Mouse (Mus musculus) midbrain, postnatal 0 days (tissue): Measurements from ENCODE around the gene Gtf2f2. TPM values are rescaled to one million over a fixed set of nuclear protein-coding genes. Genes with fewer than 3 reads are reported as not detected.

Experiments
- ATAC-seq: fragments of 200-750 bp; cut with Nextera tagmentation; 2 replicates; pipeline ENCODE4 v1.8.0; 2017; ENCODE audit warnings: moderate number of reproducible peaks, mild to moderate bottlenecking, moderate TSS enrichment, moderate library complexity; ENCODE audit not compliant: low FRiP score
- DNase-seq: peaks from one replicate; pipeline ENCODE4 v3.0.0-alpha.2; 2015; ENCODE audit warnings: low spot score
- H3K27ac ChIP-seq: fragments of 300-500 bp; sonication (generic); 2 replicates; pipeline ENCODE4 v1.5.1; 2014; ENCODE audit warnings: low read depth, mild to moderate bottlenecking, low read length, mixed read lengths
- H3K27me3 ChIP-seq: fragments of 300-500 bp; sonication (generic); 2 replicates; pipeline ENCODE4 v1.6.1; 2014; ENCODE audit warnings: low read length, control low read depth, mixed read lengths; ENCODE audit not compliant: insufficient read depth
- H3K36me3 ChIP-seq: fragments of 300-500 bp; sonication (generic); 2 replicates; pipeline ENCODE4 v1.6.1; 2014; ENCODE audit warnings: low read length, control low read depth, mixed read lengths; ENCODE audit not compliant: insufficient read depth
- H3K4me1 ChIP-seq: fragments of 300-500 bp; sonication (generic); 2 replicates; pipeline ENCODE4 v1.6.1; 2014; ENCODE audit warnings: mild to moderate bottlenecking, control low read depth, antibody characterized with exemption, low read length, mixed read lengths; ENCODE audit not compliant: insufficient read depth
- H3K4me2 ChIP-seq: fragments of 300-500 bp; sonication (generic); 2 replicates; pipeline ENCODE4 v1.6.1; 2014; ENCODE audit warnings: low read depth, mild to moderate bottlenecking, low read length, mixed read lengths; ENCODE audit not compliant: poor library complexity, severe bottlenecking
- H3K4me3 ChIP-seq: fragments of 300-500 bp; sonication (generic); 2 replicates; pipeline ENCODE4 v1.5.1; 2014; ENCODE audit warnings: low read depth, mild to moderate bottlenecking, low read length, moderate library complexity
- H3K9ac ChIP-seq: fragments of 300-500 bp; sonication (generic); replicated peaks from 2 replicates; pipeline ENCODE4 v1.6.1; 2014; ENCODE audit warnings: mild to moderate bottlenecking, low read length, moderate library complexity, mixed read lengths; ENCODE audit not compliant: poor library complexity, severe bottlenecking
- H3K9me3 ChIP-seq: fragments of 300-500 bp; sonication (generic); 2 replicates; pipeline ENCODE4 v1.6.1; 2016; ENCODE audit warnings: low read length, control low read depth
- CTCF ChIP-seq: IDR thresholded peaks from 2 replicates; pipeline ENCODE4 v1.5.1; 2016; ENCODE audit warnings: antibody characterized with exemption, mild to moderate bottlenecking
- WGBS: fragments of 180-500 bp; shearing (Covaris S2); extraction: QIAGEN DNeasy Blood & Tissue Kit; methylation state at CpG from one replicate; pipeline ENCODE4 v1.1.7; 2014; 5-methylcytosine and 5-hydroxymethylcytosine counted together
- polyA plus RNA-seq: library from polyadenylated mRNA; unstranded; fragments of >200 nt; fragmentation: Nextera tagmentation; extraction: Ambion mirVana; gene quantifications from 2 replicates; pipeline ENCODE4 v1.2.1, GENCODE M21; 2015
- total RNA-seq: library from RNA; depleted of rRNA; stranded (reverse); fragments of >200 nt; gene quantifications from 2 replicates; pipeline ENCODE4 v1.2.3, GENCODE M21; 2014; rRNA removed

Gtf2f2 gene
- total and polyA plus RNA-seq, 2 experiments from 2014 or later: 22.7 to 42.6 TPM

DNA sequence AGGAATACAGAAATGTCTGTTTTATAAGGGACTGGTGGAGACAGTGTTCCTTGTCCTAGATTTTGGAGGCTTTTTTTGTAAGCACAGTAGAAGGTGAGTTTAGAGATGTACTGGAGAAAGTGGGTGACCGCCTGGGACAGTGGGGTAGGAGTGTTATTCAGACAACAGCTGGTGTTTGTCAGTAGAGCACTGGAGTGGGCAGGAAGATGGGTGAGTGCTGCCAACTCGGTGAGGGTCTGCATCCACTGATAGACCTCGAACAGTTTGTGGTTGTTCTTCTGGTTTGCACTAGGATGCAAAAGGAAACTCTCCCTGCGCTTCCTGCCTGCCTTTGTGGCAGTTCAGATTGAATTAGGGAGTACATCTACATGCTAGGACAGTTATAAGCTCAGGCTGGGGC is 163.0 kb downstream of the Gtf2f2 start:
- Histone ChIP-seq H3K9me3 (no peaks in the 10 kb centered on the region), H3K36me3 (peaks cover 30% of the 10 kb centered on the region), H3K4me1 (peaks cover 5% of the 10 kb centered on the region; the same call in 1 of the 2 replicates), H3K27ac (no peak overlapping the region), H3K4me3 (no peak overlapping the region), H3K9ac (no peak overlapping the region), H3K4me2 (no peak overlapping the region), H3K27me3 (no peaks in the 10 kb centered on the region)
- DNase-seq: no peak
- WGBS: 93% methylated on average over 4 of the region's 4 CpGs
- ATAC-seq: no peak
- no peak for TF ChIP-seq CTCF

Other genes starting within 250 kb of the Gtf2f2 start
- 9.6 and 17.1 TPM in 2 replicates for gene Slc25a30, start 223.8 kb downstream of the Gtf2f2 start, total RNA-seq
- 6.2 and 6.5 TPM in 2 replicates for gene Slc25a30, start 223.8 kb downstream of the Gtf2f2 start, polyA plus RNA-seq
- 555 and 595 TPM in 2 replicates for gene Tpt1, start 165.8 kb downstream of the Gtf2f2 start, total RNA-seq
- 612 and 651 TPM in 2 replicates for gene Tpt1, start 165.8 kb downstream of the Gtf2f2 start, polyA plus RNA-seq
- 9.4 and 11.8 TPM in 2 replicates for gene Kctd4, start 55.9 kb downstream of the Gtf2f2 start, total RNA-seq
- gene Kctd4, start 55.9 kb downstream of the Gtf2f2 start, polyA plus RNA-seq: 8.8 and 9.6 TPM in 2 replicates
- gene Gpalpp1, start 99.9 kb upstream of the Gtf2f2 start, total RNA-seq: 18.6 and 20.2 TPM in 2 replicates
- 8.3 and 8.6 TPM in 2 replicates for gene Gpalpp1, start 99.9 kb upstream of the Gtf2f2 start, polyA plus RNA-seq
- 10.4 and 10.6 TPM in 2 replicates for gene Nufip1, start 100.0 kb upstream of the Gtf2f2 start, total RNA-seq
- 12.8 and 14.3 TPM in 2 replicates for gene Nufip1, start 100.0 kb upstream of the Gtf2f2 start, polyA plus RNA-seq